Mouse (Mus musculus) limb, embryonic 12.5 days (tissue): ENCODE measurements at regions not wholly inside any gene's neighbourhood (a gene's known extent, or its start where the extent isn't known, plus 50 kb on each side); places are given as distances from the start of the nearest gene placed in this dataset. TPM values are rescaled to one million over a fixed set of nuclear protein-coding genes. Genes with fewer than 3 reads are reported as not detected.

Source experiments
- ATAC-seq: fragments of 200-750 bp; cut with Nextera tagmentation; 2 replicates; pipeline ENCODE4 v1.8.0; 2017; ENCODE audit warnings: low read depth, moderate TSS enrichment; ENCODE audit not compliant: insufficient number of reproducible peaks, insufficient read depth, low FRiP score, low TSS enrichment
- H3K27ac ChIP-seq: fragments of 300-500 bp; sonication (generic); 2 replicates; pipeline ENCODE4 v1.5.1; 2016; ENCODE audit warnings: mild to moderate bottlenecking, moderate library complexity
- H3K27me3 ChIP-seq: fragments of 300-500 bp; sonication (generic); 2 replicates; pipeline ENCODE4 v1.6.1; 2016; ENCODE audit warnings: mild to moderate bottlenecking, moderate library complexity
- H3K36me3 ChIP-seq: fragments of 300-500 bp; sonication (generic); 2 replicates; pipeline ENCODE4 v1.6.1; 2016; ENCODE audit warnings: mild to moderate bottlenecking, moderate library complexity
- H3K4me1 ChIP-seq: fragments of 300-500 bp; sonication (generic); replicated peaks from 2 replicates; pipeline ENCODE4 v1.6.1; 2016
- H3K4me2 ChIP-seq: fragments of 300-500 bp; sonication (generic); 2 replicates; pipeline ENCODE4 v1.6.1; 2016; ENCODE audit warnings: mild to moderate bottlenecking, moderate library complexity
- H3K4me3 ChIP-seq: fragments of 300-500 bp; sonication (generic); replicated peaks from 2 replicates; pipeline ENCODE4 v1.5.1; 2016; ENCODE audit warnings: mild to moderate bottlenecking
- H3K9ac ChIP-seq: fragments of 300-500 bp; sonication (generic); replicated peaks from 2 replicates; pipeline ENCODE4 v1.6.1; 2016; ENCODE audit warnings: mild to moderate bottlenecking, moderate library complexity
- H3K9me3 ChIP-seq: fragments of 300-500 bp; sonication (generic); 2 replicates; pipeline ENCODE4 v1.6.1; 2016; ENCODE audit warnings: mild to moderate bottlenecking, moderate library complexity
- WGBS: fragments of 180-500 bp; shearing (Covaris S2); methylation state at CpG from one replicate; pipeline ENCODE4 v1.1.7; 2016; 5-methylcytosine and 5-hydroxymethylcytosine counted together
- microRNA-seq: library from miRNA; unstranded; fragments of <30 nt; microRNA quantifications from one replicate; pipeline ENCODE4, GENCODE M21; 2017

GRCm38 (mm10) chr10:37210223-37210622 is 71.5 kb upstream of the Marcks start:
- no peak for ATAC-seq
- WGBS = 79% methylated on average over 1 of the region's 1 CpGs
- no peaks in the 10 kb centered on the region for H3K4me1 ChIP-seq

GRCm38 (mm10) chr10:37206986-37207385 is 68.3 kb upstream of the Marcks start:
- H3K27ac ChIP-seq = no peak overlapping the region
- WGBS = 91% methylated on average over 1 of the region's 1 CpGs
- no peaks in the 10 kb centered on the region for H3K4me1 ChIP-seq
- no peaks in the 10 kb centered on the region for H3K36me3 ChIP-seq
- H3K27me3 ChIP-seq = no peaks in the 10 kb centered on the region
- no peak for ATAC-seq
- H3K9ac ChIP-seq = no peak overlapping the region
- no peak overlapping the region for H3K4me3 ChIP-seq
- no peak overlapping the region for H3K4me2 ChIP-seq
- 0 out of 2 replicates have a peak, but pooled peaks cover 3% of the 10 kb centered on the region for H3K9me3 ChIP-seq

More at GRCm38 (mm10) chr10:37210223-37210622, 71.5 kb upstream of the Marcks start:
- Histone ChIP-seq H3K9ac (no peak overlapping the region), H3K27me3 (no peaks in the 10 kb centered on the region), H3K9me3 (0 out of 2 replicates have a peak, but pooled peaks cover 3% of the 10 kb centered on the region), H3K36me3 (no peaks in the 10 kb centered on the region), H3K4me3 (no peak overlapping the region), H3K27ac (no peak overlapping the region), H3K4me2 (no peak overlapping the region)

- H3K4me1 ChIP-seq = no peaks in the 10 kb centered on the region
- H3K36me3 ChIP-seq = no peaks in the 10 kb centered on the region
- no peak overlapping the region for H3K27ac ChIP-seq
- H3K4me2 ChIP-seq = no peak overlapping the region
- 0 out of 2 replicates have a peak, but pooled peaks cover 3% of the 10 kb centered on the region for H3K9me3 ChIP-seq
- WGBS = 72% methylated on average over 4 of the region's 4 CpGs
- H3K4me3 ChIP-seq = no peak overlapping the region
- ATAC-seq = no peak
- no peaks in the 10 kb centered on the region for H3K27me3 ChIP-seq
- H3K9ac ChIP-seq = no peak overlapping the region
These were observed 67.8 kb upstream of the Marcks start for GRCm38 (mm10) chr10:37206546-37206945.

GRCm38 (mm10) chr10:37203709-37204108 is 65.0 kb upstream of the Marcks start:
- H3K27me3 ChIP-seq = no peaks in the 10 kb centered on the region
- no peak overlapping the region for H3K9ac ChIP-seq
- H3K27ac ChIP-seq = no peak overlapping the region
- no peaks in the 10 kb centered on the region for H3K4me1 ChIP-seq
- no peak overlapping the region for H3K4me3 ChIP-seq
- no peaks in the 10 kb centered on the region for H3K36me3 ChIP-seq
- ATAC-seq = no peak
- no peak overlapping the region for H3K4me2 ChIP-seq
- WGBS = 98% methylated on average over 1 of the region's 1 CpGs
- 0 out of 2 replicates have a peak, but pooled peaks cover 3% of the 10 kb centered on the region for H3K9me3 ChIP-seq

- H3K4me2 ChIP-seq = no peak overlapping the region
- H3K27ac ChIP-seq = peak overlapping the region; percentile 57
- H3K9ac ChIP-seq = no peak overlapping the region
- no peaks in the 10 kb centered on the region for H3K36me3 ChIP-seq
- ATAC-seq = no peak
- no peaks in the 10 kb centered on the region for H3K9me3 ChIP-seq
- H3K4me3 ChIP-seq = no peak overlapping the region
- WGBS = 70% methylated on average over 13 of the region's 13 CpGs
- H3K4me1 ChIP-seq = 0 out of 2 replicates have a peak, but pooled peaks cover 6% of the 10 kb centered on the region
- no peaks in the 10 kb centered on the region for H3K27me3 ChIP-seq
These were observed 56.2 kb upstream of the Marcks start for GRCm38 (mm10) chr10:37194798-37195453.

GRCm38 (mm10) chr10:37194131-37194797 is 55.5 kb upstream of the Marcks start:
- Histone ChIP-seq H3K4me1 (0 out of 2 replicates have a peak, but pooled peaks cover 6% of the 10 kb centered on the region), H3K9me3 (no peaks in the 10 kb centered on the region), H3K27ac (peak overlapping the region; percentile 57), H3K36me3 (no peaks in the 10 kb centered on the region), H3K27me3 (no peaks in the 10 kb centered on the region), H3K9ac (no peak overlapping the region), H3K4me3 (no peak overlapping the region), H3K4me2 (no peak overlapping the region)
- no peak for ATAC-seq
- 74% methylated on average over 15 of the region's 15 CpGs for WGBS

GRCm38 (mm10) chr10:37192661-37193060 is 53.9 kb upstream of the Marcks start:
- Histone ChIP-seq H3K9me3 (no peaks in the 10 kb centered on the region), H3K4me2 (no peak overlapping the region), H3K36me3 (no peaks in the 10 kb centered on the region), H3K4me1 (0 out of 2 replicates have a peak, but pooled peaks cover 6% of the 10 kb centered on the region), H3K9ac (no peak overlapping the region), H3K27ac (no peak overlapping the region), H3K4me3 (no peak overlapping the region), H3K27me3 (no peaks in the 10 kb centered on the region)
- ATAC-seq = no peak
- 88% methylated on average over 2 of the region's 2 CpGs for WGBS

GRCm38 (mm10) chr10:37190092-37190491 is 51.4 kb upstream of the Marcks start:
- Histone ChIP-seq H3K36me3 (no peaks in the 10 kb centered on the region), H3K27me3 (no peaks in the 10 kb centered on the region), H3K27ac (no peak overlapping the region), H3K9ac (no peak overlapping the region), H3K9me3 (no peaks in the 10 kb centered on the region), H3K4me1 (0 out of 2 replicates have a peak, but pooled peaks cover 6% of the 10 kb centered on the region), H3K4me2 (no peak overlapping the region), H3K4me3 (no peak overlapping the region)
- no peak for ATAC-seq
- 90% methylated on average over 6 of the region's 6 CpGs for WGBS

Small RNA genes in the stretch of these regions (microRNA-seq; reads per million reads assigned to microRNA genes)
- gene Gm24710 = not detected
